Mouse (Mus musculus): Measurements from ENCODE around the gene Srbd1.

DNA sequence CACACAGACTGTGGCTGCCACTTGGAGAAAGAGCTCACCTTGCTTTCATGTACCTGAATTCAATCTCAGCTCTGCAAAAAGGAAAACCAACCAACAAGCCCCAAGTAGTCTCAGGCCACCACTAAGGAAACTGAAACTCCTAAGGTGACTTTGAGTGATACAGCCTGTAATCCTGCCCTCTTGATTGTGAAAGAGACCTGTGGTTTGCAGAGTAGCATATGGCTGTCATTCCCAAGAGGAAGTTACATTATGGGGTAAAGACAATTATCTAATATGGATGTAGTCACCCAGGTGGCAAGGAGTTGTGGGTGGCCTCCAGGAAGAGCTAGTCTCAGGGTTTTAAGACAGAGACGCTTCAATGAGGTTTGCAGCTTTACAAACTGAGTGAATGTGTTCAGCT is 125.2 kb downstream of the Srbd1 start:
- TF ChIP-seq CTCF (IDR thresholded peaks at IDR 0.05) (no peak), EP300 (IDR thresholded peaks at IDR 0.05) (no peak)
